Mouse (Mus musculus) limb, embryonic 11.5 days (tissue): ENCODE measurements at regions not wholly inside any gene's neighbourhood (a gene's known extent, or its start where the extent isn't known, plus 50 kb on each side); places are given as distances from the start of the nearest gene placed in this dataset.

ENCODE experiments used
- ATAC-seq: fragments of 200-750 bp; cut with Nextera tagmentation; 2 replicates; pipeline ENCODE4 v1.8.0; 2017; ENCODE audit warnings: low read depth; ENCODE audit not compliant: insufficient number of reproducible peaks, low FRiP score, low TSS enrichment
- DNase-seq: peaks from one replicate; pipeline ENCODE4 v3.0.0-alpha.2; 2015; ENCODE audit warnings: low spot score
- H3K27ac ChIP-seq: fragments of 300-500 bp; sonication (generic); replicated peaks from 2 replicates; pipeline ENCODE4 v1.5.1; 2014; ENCODE audit warnings: low read depth, mild to moderate bottlenecking, low read length
- H3K27me3 ChIP-seq: fragments of 300-500 bp; sonication (generic); 2 replicates; pipeline ENCODE4 v1.6.1; 2014; ENCODE audit warnings: mild to moderate bottlenecking, low read length, mixed read lengths; ENCODE audit not compliant: control insufficient read depth, insufficient read depth
- H3K36me3 ChIP-seq: fragments of 300-500 bp; sonication (generic); 2 replicates; pipeline ENCODE4 v1.6.1; 2014; ENCODE audit warnings: mild to moderate bottlenecking, low read length, moderate library complexity, mixed read lengths; ENCODE audit not compliant: control insufficient read depth, insufficient read depth
- H3K4me1 ChIP-seq: fragments of 300-500 bp; sonication (generic); 2 replicates; pipeline ENCODE4 v1.6.1; 2014; ENCODE audit warnings: low read length, mixed read lengths; ENCODE audit not compliant: control insufficient read depth, insufficient read depth
- H3K4me2 ChIP-seq: fragments of 300-500 bp; sonication (generic); 2 replicates; pipeline ENCODE4 v1.6.1; 2014; ENCODE audit warnings: low read depth, mild to moderate bottlenecking, moderate library complexity; ENCODE audit not compliant: severe bottlenecking
- H3K4me3 ChIP-seq: fragments of 300-500 bp; sonication (generic); 2 replicates; pipeline ENCODE4 v1.5.1; 2014; ENCODE audit warnings: low read depth, low read length
- H3K9ac ChIP-seq: fragments of 300-500 bp; sonication (generic); 2 replicates; pipeline ENCODE4 v1.6.1; 2014; ENCODE audit warnings: mild to moderate bottlenecking, low read length
- H3K9me3 ChIP-seq: fragments of 300-500 bp; sonication (generic); 2 replicates; pipeline ENCODE4 v1.6.1; 2016; ENCODE audit warnings: low read length; ENCODE audit not compliant: control insufficient read depth
- WGBS: fragments of 180-500 bp; shearing (Covaris S2); extraction: QIAGEN DNeasy Blood & Tissue Kit; methylation state at CpG from one replicate; pipeline ENCODE4 v1.1.7; 2014; 5-methylcytosine and 5-hydroxymethylcytosine counted together

- no peak overlapping the region for H3K27ac ChIP-seq
- no peak for ATAC-seq
- no peak overlapping the region for H3K4me2 ChIP-seq
- no peak overlapping the region for H3K9ac ChIP-seq
- no peaks in the 10 kb centered on the region for H3K36me3 ChIP-seq
- H3K4me3 ChIP-seq: no peak overlapping the region
- H3K4me1 ChIP-seq: no peaks in the 10 kb centered on the region
- no peaks in the 10 kb centered on the region for H3K27me3 ChIP-seq
- WGBS: 90% methylated on average over 9 of the region's 9 CpGs
- DNase-seq: no peak
- no peaks in the 10 kb centered on the region for H3K9me3 ChIP-seq
Observed at GRCm38 (mm10) chr12:35598298-35598697, 63.5 kb upstream of the Ahr start.

- 91% methylated on average over 3 of the region's 3 CpGs for WGBS
- Histone ChIP-seq H3K4me2 (no peak overlapping the region), H3K4me1 (no peaks in the 10 kb centered on the region), H3K27ac (no peak overlapping the region), H3K36me3 (no peaks in the 10 kb centered on the region), H3K4me3 (no peak overlapping the region), H3K9me3 (no peaks in the 10 kb centered on the region), H3K27me3 (no peaks in the 10 kb centered on the region), H3K9ac (no peak overlapping the region)
- no peak for DNase-seq
- ATAC-seq: no peak
Observed at GRCm38 (mm10) chr12:35592866-35593265, 58.0 kb upstream of the Ahr start.
